Mouse (Mus musculus): ENCODE results near the gene Ccl22.

The Ccl22 gene

DNA sequence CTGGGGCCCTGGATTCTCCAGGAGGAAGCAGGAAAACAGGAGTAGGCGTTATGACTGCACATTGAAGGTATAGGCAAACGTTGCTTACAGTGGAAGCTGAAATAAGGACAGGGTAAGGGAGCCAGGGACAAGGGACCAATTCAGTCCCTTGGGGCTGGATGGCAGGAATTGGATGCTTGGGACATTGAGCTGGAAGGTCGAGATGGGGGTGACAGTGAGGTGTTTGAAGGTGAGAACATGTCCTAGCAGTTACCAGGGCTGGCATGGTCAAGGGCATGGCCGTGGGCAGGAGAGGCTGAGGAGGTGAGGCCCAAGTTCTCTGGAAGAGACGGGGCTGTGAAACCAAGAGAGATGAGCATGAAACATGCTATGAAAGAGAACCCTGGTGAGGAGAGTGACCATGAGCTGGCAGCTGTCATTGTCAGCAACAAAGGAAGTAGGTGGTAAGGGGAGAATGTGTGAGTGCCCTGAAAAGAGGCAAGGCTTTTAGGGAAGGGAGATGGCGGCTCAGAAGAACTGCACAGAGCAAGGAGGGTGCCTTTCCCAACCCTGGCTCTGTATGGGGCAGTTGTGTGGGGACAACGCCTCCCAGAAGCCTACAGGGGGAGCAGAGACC, 10.5 kb upstream of the Ccl22 start:
- DNase-seq (ENCODE audit: low spot score): no peak

DNA sequence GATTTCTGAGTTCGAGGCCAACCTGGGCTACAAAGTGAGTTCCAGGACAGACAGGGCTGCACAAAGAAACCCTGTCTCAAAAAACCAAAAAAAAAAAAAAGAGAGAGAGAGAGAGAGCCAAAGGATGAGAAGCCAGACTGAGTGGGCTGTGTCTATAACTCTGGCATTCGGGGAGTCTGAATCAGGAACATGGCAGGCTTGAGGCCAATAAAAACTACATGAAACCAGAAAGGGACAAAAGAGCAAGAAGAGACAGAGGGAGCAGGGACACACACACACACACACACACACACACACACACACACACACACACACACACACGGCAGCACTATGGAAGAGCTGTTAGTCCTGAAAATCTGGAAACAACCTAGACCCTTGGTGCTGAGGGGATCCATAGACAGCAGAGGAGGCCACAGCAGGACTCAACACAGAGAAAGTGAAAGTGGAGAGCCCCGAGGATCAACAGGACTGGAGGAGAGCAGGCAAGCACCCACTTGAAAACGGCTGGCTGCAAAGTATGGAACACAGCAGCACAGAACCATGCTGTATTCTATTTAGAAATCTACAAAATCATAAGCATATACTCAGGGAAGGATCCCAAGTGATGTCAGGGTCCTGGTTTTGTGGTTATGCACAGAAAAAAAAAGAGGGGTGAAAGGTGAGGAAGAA, 9.8 kb upstream of the Ccl22 start:
- DNase-seq (ENCODE audit: low spot score): peak; percentile 14

DNA sequence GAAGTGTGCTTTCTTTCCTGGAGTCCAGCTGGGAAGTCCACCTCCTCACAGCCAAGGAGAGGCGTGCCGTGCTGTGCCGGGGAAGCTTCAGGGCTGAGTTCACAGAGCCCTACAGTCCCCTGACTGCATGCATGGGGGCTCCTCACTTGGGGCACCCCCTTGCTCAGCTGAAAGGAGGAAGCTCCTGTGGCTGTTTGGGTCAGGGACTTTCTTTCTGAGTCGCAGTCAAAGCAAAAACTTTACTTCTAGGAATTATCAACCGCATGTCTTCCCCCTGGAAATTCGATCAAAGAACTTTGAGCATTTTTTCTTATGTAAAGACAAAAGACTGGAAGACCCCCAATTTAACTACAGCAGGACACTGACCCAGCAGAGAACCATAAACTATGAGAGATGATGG, 5.6 kb upstream of the Ccl22 start:
- no peak for DNase-seq (ENCODE audit: low spot score)

DNA sequence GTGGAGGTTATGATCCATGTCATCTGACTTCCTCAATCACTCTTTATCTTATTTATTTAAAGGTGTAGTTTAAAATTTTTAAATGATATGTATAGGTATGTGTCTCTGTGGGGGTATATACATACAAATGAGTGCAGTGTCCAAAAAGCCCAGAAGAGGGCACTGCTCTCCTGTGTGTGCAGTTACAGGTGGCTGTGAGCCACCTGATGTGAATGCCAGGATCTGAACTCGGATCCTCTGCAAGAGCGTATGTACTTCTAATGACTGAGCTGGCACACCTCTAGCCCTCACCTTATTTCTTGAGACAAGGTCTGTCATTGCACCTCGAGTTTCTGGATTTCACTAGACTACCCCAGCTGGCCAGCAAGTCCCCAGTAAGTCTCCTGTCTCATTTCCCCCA, 4.8 kb upstream of the Ccl22 start:
- DNase-seq (ENCODE audit: low spot score): no peak

DNA sequence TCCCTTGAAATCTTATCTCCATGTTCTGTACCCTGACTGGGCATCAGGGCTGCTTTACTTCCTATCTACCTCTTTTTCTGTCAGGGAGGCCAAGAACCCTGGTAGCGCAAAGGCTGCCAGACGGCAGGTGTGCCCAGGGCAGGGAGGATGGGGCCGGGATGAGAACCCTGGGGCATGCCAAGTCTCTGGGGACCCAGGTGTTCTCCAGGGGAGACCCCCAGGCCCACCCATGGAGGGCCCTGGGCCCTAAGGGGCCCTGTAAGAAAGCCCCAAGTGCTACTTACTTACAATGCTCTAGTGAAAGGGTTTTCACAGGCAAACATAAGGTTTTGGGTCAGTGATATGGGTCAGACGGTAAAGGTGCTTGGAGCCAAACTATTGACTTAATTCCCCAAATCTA, 3.7 kb upstream of the Ccl22 start:
- DNase-seq (ENCODE audit: low spot score): no peak

DNA sequence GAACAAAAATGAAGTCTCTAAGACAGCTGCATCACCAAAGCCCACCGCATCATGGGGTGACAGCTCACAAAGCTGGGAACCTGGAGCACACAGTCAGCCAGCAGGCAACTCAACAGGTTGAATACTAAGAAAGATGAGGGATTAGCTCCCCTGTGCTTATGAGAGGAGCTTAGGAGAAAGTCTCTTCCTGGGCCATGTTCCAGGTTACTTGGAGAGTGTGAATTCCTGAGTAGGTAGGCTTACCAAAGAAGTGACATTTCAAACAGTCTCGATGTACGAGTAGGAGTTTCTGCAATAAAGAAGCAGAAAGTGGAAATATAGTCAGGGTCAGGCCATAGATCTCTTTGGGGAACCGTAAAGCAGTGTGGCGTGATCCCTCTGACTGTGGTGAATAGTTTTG, 906 bp upstream of the Ccl22 start:
- DNase-seq (ENCODE audit: low spot score): no peak

DNA sequence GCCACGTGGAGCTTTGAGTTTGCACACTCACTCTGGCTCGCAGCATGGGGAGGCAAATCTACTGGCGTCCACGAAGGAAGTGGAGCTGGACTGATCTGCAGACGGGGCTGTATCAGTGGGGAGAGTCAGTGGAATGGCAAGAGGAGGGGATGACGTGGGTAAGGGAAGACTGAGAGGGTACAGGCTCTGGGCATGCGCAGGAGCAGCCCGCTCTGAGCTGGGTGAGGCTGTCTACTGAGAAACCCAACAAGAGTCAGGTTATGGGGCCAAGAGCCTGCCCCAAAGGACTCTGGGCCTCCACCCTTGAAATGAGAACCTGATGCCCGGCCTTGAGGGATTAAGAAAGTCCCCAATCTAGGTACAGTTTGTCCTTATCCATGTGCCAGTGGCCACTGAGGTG, 418 bp upstream of the Ccl22 start:
- no peak for DNase-seq (ENCODE audit: low spot score)

DNA sequence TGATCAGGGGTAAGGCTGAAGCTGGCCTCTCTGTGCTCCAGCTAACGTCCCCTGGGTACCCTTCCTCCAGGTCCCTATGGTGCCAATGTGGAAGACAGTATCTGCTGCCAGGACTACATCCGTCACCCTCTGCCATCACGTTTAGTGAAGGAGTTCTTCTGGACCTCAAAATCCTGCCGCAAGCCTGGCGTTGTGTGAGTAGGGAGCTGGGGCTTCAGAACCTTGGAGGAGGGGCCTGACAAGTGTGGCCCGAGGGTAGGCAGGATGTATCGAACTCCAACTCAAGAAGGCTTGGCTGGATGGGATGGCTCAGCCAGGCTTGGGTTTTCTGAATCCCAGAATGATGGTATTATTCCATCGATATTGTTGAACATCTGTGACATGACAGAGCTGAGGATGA, 1.4 kb downstream of the Ccl22 start:
- no peak for DNase-seq (ENCODE audit: low spot score)

DNA sequence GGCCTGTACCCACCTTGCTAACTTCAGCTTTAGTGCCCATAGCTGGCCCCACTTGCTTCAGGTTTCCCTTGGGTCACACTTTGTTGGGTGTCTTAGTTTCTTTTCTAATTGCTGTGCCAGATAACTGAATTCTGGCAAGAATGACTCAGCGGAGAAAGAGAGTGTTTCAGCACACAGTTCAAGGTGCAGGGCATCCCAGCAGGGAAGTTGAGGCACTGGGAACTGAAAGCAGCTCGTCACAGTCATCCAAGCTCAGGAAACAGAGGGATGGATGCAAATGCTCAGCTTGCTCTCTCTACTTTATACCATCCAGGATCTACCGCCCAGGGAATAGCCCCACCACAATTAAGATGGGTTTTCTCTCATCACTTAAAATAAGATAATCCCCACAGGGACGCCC, 3.0 kb downstream of the Ccl22 start:
- no peak for DNase-seq (ENCODE audit: low spot score)

DNA sequence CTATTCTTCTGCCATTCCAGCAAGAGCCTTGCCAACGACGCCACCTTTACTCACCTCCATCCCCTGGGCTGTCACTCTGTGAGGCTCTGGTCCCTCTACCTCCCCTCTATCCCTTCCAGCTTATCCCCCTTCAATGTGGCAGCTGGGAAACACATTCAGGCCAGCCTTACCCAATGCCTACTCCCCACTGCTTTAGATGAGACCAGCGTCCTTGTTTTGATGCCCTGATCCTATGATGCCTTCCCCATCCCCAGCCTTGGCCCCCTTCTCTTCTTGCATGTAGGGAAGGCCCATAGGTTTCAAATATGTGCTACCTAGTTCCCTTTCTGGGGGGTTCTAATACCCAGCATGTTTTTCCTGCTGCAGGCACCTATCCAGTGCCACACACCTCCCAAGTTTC, 4.6 kb downstream of the Ccl22 start:
- no peak for DNase-seq (ENCODE audit: low spot score)

DNA sequence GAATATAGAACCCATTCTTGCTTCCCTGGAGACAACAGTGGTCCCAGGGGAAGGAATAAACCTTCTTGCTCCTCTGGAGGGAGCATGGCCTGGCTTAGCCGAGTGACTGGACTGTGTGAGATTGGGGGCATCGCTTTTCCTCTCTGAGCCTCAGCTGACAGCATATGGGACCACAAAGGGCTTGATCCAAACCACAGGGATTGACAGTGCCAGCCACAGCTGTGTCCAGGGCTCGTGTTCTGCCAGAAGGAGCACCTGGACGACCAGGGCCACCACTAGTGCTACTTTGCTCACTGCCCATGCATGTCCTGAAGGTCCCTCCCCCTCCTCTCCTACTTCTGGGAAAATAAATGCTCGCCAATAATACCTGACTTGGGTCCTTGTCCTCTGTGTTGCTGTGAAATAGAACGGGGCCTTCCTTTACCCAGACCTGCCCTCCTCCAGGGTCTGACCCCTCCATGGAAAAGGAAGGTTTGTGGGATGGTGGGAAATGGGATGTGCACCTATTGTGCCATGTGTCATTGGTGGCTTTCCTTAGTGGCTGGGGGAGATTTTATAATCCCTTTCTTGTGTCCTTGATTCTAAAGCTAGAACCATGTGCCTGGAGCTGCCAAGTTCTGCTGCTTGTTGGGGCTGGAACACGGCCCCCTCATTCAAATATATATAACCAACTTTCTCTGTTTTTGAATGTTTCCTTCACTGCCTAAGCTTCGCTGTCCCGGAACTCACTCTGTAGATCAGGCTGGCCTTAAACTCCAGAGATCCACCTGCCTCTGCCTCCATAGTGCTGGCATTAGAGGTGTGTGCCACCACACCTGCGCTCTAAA, 5.8 kb downstream of the Ccl22 start:
- DNase-seq (ENCODE audit: low spot score): no peak

DNA sequence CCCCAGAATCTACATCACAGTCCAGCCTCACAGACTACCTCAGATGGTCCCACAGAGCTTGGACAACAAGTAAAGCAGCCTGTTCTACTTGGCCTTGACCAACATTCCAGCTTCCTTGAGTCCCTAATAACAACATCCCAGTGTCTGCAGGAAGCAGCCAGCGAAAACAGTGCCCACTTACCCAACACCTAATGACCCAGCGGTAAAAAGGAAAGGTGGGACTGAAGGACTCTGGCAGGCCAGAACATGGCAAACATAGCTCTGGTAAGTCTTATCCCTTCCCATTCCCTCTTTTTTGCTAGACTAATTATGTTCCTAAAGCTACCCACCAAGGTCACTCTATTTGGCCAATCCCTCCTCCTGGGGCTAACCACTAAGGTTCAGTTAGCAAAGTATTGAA, 8.6 kb downstream of the Ccl22 start:
- no peak for DNase-seq (ENCODE audit: low spot score)

DNA sequence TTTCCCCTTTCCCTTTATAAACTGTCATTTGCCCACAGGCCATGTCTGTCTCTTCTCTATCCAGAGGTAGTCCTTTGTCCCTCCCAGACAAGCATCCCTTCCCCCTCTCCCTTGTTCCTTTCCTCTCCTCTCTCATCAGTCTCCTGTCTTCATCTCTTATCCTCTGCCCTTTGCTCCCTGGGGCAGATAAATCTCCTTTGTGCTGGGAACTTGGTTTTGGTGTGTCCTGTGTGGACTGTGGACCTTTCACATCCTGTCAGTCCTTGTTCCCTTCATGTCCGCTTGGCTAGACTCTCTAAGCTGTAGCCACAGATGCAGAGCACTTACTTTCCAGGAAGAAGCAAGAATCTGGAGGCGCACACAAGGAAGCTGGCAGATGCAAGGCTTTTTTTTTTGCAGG, 9.1 kb downstream of the Ccl22 start:
- no peak for DNase-seq (ENCODE audit: low spot score)

DNA sequence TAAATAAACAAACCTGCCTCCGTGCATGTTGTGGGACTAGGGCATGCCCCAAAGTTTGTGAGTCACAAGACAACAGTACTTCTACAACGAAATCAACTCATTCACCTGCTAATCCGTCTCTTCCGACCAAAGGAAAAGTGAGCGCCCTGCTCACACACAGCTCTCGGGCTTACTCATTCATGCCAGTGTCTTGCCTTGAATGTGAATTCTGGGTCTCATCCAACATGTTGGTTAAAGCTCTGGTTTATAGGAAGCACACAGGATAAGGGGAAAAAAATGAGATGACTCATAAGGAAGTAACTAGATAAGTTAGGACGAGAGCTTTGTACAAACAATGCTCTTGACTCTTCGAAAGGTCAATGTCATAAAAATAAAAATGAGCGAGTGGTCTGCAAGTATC, 21.6 kb downstream of the Ccl22 start:
- no peak for DNase-seq (ENCODE audit: low spot score)

DNA sequence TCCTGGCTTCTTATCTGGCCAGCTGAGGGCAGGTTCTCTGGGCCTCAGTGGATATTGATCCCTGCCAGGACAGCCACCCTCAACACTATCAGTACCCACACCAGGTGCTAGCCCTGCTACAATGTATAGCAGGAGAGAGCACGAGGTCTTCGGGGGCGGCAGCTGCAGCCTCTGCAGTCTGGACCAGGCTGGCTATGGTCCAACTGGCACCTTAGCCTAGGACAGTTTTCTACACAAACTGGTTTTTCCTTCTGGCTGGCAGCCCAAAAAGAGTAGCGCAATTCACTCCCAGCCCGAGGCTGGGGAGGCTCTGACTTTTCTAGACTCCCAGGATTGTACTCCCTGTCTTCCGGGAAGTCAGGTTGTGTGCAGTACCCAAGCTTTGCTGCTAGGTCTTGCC, 25.6 kb downstream of the Ccl22 start:
- no peak for DNase-seq (ENCODE audit: low spot score)

DNA sequence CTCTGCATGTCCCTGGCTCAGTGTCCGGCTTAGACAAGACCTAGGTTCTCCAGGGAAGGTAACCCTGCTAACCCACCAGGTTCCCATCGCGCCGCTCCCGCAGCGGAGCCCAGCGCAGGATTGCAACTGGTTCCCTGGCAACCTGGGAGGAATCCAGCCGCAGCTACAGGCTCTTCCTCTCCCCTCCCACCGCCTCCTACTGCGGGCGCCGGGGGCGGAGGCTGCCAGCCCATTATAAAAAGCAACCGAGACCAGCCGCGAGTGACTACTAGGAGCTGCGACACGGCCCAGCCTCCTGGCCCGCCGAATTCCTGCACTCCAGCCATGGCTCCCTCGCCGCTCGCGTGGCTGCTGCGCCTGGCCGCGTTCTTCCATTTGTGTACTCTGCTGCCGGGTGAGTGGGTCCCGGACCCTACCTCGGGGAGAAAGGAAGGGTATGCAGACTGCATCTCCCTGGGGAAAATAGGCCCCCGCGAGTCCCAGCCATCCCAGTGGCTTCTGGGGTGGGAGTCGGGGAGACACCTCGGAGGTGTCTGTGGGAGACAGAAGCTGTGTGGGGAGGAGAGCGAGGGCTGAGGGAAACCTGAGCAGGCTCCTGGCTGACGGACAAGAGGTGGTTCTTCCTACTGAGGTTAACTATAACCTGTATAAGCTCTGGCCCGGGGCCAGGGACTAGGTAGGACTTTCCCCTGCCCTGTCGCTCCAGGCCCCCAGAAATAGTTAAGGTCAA, 26.7 kb downstream of the Ccl22 start, which contains the start of gene Cx3cl1:
Cx3cl1 (plus strand) TSS at position 69 of the 730 bp plus-strand sequence.
- no peak for DNase-seq (ENCODE audit: low spot score)

DNA sequence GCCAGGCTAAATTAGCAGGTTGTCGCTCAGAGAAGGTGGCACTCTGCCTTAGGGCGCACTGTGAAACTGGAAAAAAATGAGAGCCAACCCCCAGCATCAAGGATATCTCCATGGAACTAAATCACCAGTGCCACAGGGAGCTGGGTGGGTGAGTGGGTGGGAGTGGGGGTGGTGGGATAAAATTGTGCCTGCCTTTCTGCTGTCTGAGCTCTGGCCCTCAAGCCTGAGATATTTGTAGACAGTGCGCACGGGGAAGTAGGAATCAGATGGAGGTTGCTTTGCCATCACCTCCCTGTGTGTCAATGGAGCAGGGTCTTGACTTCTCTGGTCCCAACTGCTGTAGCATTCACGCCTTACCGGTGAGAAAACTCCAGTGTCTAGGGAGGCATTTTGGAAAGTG, 27.7 kb downstream of the Ccl22 start:
- DNase-seq (ENCODE audit: low spot score): no peak

DNA sequence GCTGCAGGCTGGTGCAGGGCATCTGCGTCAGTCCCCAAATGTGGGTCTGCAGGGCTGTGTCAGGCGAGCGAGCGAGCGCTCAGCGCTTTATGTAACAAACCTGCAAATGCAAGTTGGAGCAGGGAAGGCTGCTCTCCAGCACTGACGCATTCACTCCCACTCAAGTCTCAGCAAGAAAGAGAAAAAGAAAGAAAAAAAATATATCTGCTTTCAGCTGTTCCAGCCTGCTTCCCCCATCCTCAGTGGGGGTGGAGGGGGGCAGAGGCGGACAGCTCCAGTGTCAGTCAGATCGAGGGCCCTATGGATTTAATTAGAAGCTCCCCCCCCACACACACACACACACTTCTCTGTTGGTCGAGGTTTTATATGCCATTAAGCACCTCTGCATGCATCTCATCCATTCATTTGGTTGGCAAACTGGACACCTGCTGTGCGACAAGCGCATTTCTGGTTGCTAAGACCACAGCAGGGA, 28.3 kb downstream of the Ccl22 start:
- DNase-seq (ENCODE audit: low spot score): no peak

DNA sequence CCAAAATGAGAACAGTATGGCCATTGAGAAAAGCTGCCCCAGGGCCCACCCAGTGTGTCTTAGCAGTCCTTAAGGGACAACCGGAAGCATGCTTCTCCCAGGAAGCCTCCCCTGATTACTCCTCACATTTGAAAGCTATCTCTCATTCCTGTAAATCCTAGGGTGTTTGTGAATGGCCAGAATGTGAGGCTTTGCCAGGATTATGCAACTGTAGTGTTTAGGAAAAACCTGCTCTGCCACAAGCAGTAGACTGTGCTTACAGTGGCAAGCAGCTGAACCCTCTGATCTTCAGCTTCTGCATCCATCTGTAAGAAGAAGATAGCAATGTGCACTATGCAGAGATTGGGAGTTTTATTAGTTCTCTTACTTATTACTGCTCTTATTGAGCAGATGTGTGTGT, 29.2 kb downstream of the Ccl22 start:
- DNase-seq (ENCODE audit: low spot score): no peak

DNA sequence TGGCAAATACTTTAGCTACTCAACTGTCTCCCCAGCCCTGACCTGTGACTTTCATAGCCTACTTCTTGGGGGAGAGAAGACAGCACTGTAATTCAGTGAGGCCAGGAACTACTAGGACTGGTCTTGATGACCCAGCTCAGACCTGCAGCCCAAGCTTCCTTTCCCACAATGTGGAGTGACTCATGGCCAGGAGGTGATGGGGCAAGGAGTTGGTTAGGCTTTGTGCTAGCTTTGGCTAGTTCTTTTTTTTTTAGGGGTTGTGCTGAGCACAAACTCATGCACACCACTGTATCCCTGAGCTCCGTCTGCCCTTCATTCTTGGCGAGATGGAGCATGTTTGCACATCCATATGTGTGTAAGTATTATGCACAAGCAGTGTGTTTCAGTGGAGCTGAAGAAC, 31.0 kb downstream of the Ccl22 start:
- DNase-seq (ENCODE audit: low spot score): no peak

DNA sequence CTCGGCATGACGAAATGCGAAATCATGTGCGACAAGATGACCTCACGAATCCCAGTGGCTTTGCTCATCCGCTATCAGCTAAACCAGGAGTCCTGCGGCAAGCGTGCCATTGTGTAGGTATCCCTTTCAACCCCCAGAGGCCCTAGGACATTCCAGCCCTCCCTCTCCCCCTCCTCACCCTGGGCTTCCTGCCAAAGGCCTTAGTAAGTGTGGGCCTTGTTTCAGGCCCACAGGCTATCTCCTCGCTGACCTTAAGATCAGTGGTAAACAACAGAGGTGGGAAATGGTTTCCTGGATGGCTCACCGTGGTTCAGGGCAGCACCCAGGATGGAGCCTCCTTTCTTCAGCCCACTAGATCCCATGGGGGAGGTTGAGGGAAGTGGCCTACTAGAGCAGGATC, 32.6 kb downstream of the Ccl22 start:
- no peak for DNase-seq (ENCODE audit: low spot score)

DNA sequence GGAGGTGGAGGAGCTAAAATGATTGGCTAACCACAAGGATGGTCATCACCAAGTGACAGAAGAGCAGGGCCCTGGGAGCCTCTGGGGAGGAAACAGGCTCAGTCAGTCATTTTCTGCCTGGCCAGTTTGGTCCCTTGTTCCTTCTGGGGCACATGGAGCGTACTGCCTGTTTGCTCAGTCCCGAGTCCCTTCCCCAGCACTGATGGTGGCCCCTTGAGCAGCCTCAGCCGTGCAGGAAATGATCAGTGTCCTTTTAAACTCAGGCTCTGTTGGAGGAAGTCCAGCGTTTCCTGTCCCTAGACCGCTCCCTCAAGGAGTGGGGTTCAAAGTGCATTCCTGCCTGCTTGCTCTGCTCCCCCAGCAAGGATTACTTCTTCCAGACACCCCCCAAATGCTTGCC, 33.1 kb downstream of the Ccl22 start:
- DNase-seq (ENCODE audit: low spot score): no peak

Data from T-cell, adult 2 months (primary cell).